In genomic region chr11:108039761-108040160, GRCm38 (mm10) we compare ENCODE assay signal across 24 mouse cellular contexts.
A peak's percentile ranks its signal among the peaks of the same experiment; 100 is the strongest.
DNase-seq lines count a peak whose midpoint lies in the region.
"Had no signal": no experiment of that assay in that cellular context is flagged by ENCODE, and none has a peak within 500 bp of the region (broad histone marks: within the 10 kb centered on the region; RNA-seq: fewer than 3 reads in every experiment).

No protein-coding gene starts in this region.

- no peaks in the 10 kb centered on the region for H3K36me3 ChIP-seq in limb, embryonic 10.5 days
- H3K36me3 ChIP-seq: embryonic facial prominence, embryonic 12.5 days; embryonic facial prominence, embryonic 15.5 days; G1E; heart, embryonic 10.5 days had no signal

- H3K27ac ChIP-seq in limb, embryonic 10.5 days, result 0 out of 2 replicates have a peak overlapping the region, but pooled peaks have one; percentile 12
- H3K27ac ChIP-seq: embryonic facial prominence, embryonic 12.5 days; embryonic facial prominence, embryonic 15.5 days; heart, embryonic 10.5 days; heart, embryonic 13.5 days; hindbrain, embryonic 14.5 days; hindbrain, postnatal 0 days had no signal

- DNase-seq in 3134 (ENCODE audit: extremely low read depth, insufficient read length, low spot score) (peak; percentile 17), ES-CJ7 (ENCODE audit: low read depth, low spot score) (peak; percentile 50)
- DNase-seq in limb, embryonic 10.5 days (ENCODE audit: low spot score), result no peak
- DNase-seq in testis, postnatal 10 days (ENCODE audit: low spot score), result peak; percentile 38
- no peak for DNase-seq in urinary bladder, adult 2 months (ENCODE audit: low spot score)
- no peak for DNase-seq in lung, postnatal 10 days
- DNase-seq in gastrocnemius, adult 8-10 months (ENCODE audit: low spot score in 2 of 2), result no peak
- DNase-seq: adrenal gland, adult 8-10 months; adrenal gland, postnatal 25 days; cerebellum, adult 18-20 months; cerebellum, adult 9-10 months; cerebellum, postnatal 14 days; gastrocnemius, postnatal 14 days; heart, adult 18-20 months; heart, postnatal 14 days; heart, postnatal 4 days had no signal

- H3K4me1 ChIP-seq in limb, embryonic 10.5 days, result peaks cover 37% of the 10 kb centered on the region

- no peak overlapping the region for H3K4me3 ChIP-seq in limb, embryonic 10.5 days
- H3K4me3 ChIP-seq: embryonic facial prominence, embryonic 12.5 days; embryonic facial prominence, embryonic 15.5 days; heart, embryonic 10.5 days; heart, embryonic 13.5 days had no signal

- no peaks in the 10 kb centered on the region for H3K27me3 ChIP-seq in limb, embryonic 10.5 days (ENCODE audit: low read depth, poor library complexity, severe bottlenecking)
- H3K27me3 ChIP-seq: embryonic facial prominence, embryonic 12.5 days; embryonic facial prominence, embryonic 15.5 days; heart, embryonic 13.5 days; Patski had no signal

- no peaks in the 10 kb centered on the region for H3K9me3 ChIP-seq in limb, embryonic 10.5 days (replicated peaks)
- H3K9me3 ChIP-seq: embryonic facial prominence, embryonic 12.5 days; embryonic facial prominence, embryonic 15.5 days; heart, embryonic 10.5 days had no signal

- WGBS in limb, embryonic 10.5 days, result 92% methylated on average over 17 of the region's 17 CpGs

Comparison
In these comparisons a context has a peak if more than half of its experiments do, and no peak if none do; other contexts are left out.
1. DNase-seq: peak in 3134 (single experiment), ES-CJ7 (single experiment) and testis, postnatal 10 days (single experiment); none in limb, embryonic 10.5 days (single experiment), urinary bladder, adult 2 months (single experiment), lung, postnatal 10 days (single experiment) and gastrocnemius, adult 8-10 months (0 of 2).